Mouse (Mus musculus) midbrain, embryonic 16.5 days (tissue): ENCODE measurements at regions not wholly inside any gene's neighbourhood (a gene's known extent, or its start where the extent isn't known, plus 50 kb on each side); places are given as distances from the start of the nearest gene placed in this dataset.
"Not testable (repeated sequence)": the region's sequence is repeated elsewhere in the genome, so short reads cannot be mapped to it uniquely, and the experiment has no call there.

Experiments
- ATAC-seq: fragments of 200-750 bp; cut with Nextera tagmentation; 2 replicates; pipeline ENCODE4 v1.8.0; 2017; ENCODE audit warnings: moderate TSS enrichment
- H3K27ac ChIP-seq: fragments of 300-500 bp; sonication (generic); 2 replicates; pipeline ENCODE4 v1.5.1; 2014; ENCODE audit warnings: mild to moderate bottlenecking, low read length, mixed read lengths
- H3K27me3 ChIP-seq: fragments of 300-500 bp; sonication (generic); 2 replicates; pipeline ENCODE4 v1.6.1; 2014; ENCODE audit warnings: low read depth, low read length, mixed read lengths; ENCODE audit not compliant: control insufficient read depth, insufficient read depth
- H3K36me3 ChIP-seq: fragments of 300-500 bp; sonication (generic); 2 replicates; pipeline ENCODE4 v1.6.1; 2014; ENCODE audit warnings: mild to moderate bottlenecking, low read length, moderate library complexity, mixed read lengths; ENCODE audit not compliant: control insufficient read depth, insufficient read depth
- H3K4me1 ChIP-seq: fragments of 300-500 bp; sonication (generic); 2 replicates; pipeline ENCODE4 v1.6.1; 2014; ENCODE audit warnings: mild to moderate bottlenecking, low read length, mixed read lengths; ENCODE audit not compliant: control insufficient read depth, insufficient read depth
- H3K4me2 ChIP-seq: fragments of 300-500 bp; sonication (generic); 2 replicates; pipeline ENCODE4 v1.6.1; 2014; ENCODE audit warnings: mild to moderate bottlenecking, low read length, mixed read lengths
- H3K4me3 ChIP-seq: fragments of 300-500 bp; sonication (generic); 2 replicates; pipeline ENCODE4 v1.5.1; 2014; ENCODE audit warnings: low read depth, mild to moderate bottlenecking, low read length, moderate library complexity, mixed read lengths
- H3K9ac ChIP-seq: fragments of 300-500 bp; sonication (generic); 2 replicates; pipeline ENCODE4 v1.6.1; 2014; ENCODE audit warnings: low read depth, low read length, mixed read lengths
- H3K9me3 ChIP-seq: fragments of 300-500 bp; sonication (generic); replicated peaks from 2 replicates; pipeline ENCODE4 v1.6.1; 2014; ENCODE audit warnings: mild to moderate bottlenecking, low read length, mixed read lengths; ENCODE audit not compliant: control insufficient read depth, poor library complexity, severe bottlenecking
- WGBS: fragments of 180-500 bp; shearing (Covaris S2); extraction: QIAGEN DNeasy Blood & Tissue Kit; methylation state at CpG from one replicate; pipeline ENCODE4 v1.1.7; 2014; 5-methylcytosine and 5-hydroxymethylcytosine counted together

DNA sequence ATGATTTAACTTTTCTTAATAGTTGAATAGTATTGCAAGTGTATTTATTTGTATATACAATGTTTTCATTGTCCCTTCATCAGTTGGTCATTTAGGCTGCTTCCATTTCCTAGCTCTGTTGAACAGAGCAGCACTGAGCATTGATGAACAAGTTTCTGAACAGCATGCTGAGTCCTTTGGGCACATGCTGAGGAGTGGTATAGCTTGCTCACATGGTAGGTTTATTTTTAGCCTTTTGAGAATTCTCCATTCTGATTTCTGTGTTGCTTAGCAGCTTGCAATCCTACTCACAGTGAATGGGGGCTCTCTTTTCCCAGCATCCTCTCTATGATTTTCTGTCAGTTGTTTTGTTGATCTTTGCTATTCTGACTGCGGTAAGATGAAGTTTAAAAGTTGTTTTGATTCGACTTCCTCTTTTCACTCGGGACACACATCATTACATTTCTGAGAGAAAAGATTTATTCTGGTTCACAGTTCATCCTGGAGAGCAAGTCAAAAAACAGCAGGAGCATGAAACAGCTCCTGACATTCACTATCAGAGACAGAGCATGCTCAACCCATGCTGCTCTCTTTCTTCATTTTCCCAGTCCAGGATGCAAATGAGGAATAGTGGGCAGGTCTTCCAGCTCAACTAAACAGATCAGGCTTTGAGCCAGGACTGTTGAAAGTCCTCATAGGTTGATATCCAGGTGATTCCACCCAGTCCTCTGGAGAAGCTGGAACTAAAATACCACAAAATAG is 413.1 kb downstream of the Gm37988 start:
- WGBS: 42% methylated on average over 3 of the region's 3 CpGs
- no peak overlapping the region for H3K4me2 ChIP-seq
- H3K27me3 ChIP-seq: no peaks in the 10 kb centered on the region
- H3K4me3 ChIP-seq: no peak overlapping the region
- ATAC-seq: peak; percentile 84
- H3K4me1 ChIP-seq: no peaks in the 10 kb centered on the region
- no peak overlapping the region for H3K9ac ChIP-seq
- H3K27ac ChIP-seq: no peak overlapping the region
- H3K36me3 ChIP-seq: no peaks in the 10 kb centered on the region
- H3K9me3 ChIP-seq: no peaks in the 10 kb centered on the region

GRCm38 (mm10) chr1:5227866-5228265 is 420.2 kb downstream of the Gm37988 start:
- H3K27me3 ChIP-seq: no peaks in the 10 kb centered on the region

DNA sequence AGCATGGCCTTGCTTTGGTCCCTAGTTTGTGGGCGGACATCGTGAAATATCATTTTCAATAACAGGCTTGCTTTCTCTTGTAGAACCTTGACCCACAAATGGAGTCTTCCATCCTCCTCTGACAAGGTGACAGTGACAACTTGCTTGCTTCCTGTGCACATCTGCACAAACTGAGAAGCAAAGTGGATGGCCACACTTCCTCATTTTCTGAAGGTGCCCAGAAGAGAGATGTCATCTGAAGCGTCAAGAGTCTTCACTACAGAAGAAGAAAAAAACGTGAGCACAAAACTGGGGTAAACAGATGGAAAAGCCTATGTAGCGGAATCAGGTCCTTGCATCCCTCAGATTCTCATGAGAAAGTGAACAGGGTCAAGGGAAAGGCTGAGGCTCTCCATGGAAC is 423.5 kb downstream of the Gm37988 start:
- no peak overlapping the region for H3K4me2 ChIP-seq
- 89% methylated on average over 5 of the region's 5 CpGs for WGBS
- no peak overlapping the region for H3K27ac ChIP-seq
- H3K4me1 ChIP-seq: peaks cover 4% of the 10 kb centered on the region; the same call in 1 of the 2 replicates
- no peaks in the 10 kb centered on the region for H3K9me3 ChIP-seq
- no peaks in the 10 kb centered on the region for H3K27me3 ChIP-seq
- ATAC-seq: no peak
- no peak overlapping the region for H3K4me3 ChIP-seq
- H3K9ac ChIP-seq: no peak overlapping the region
- no peaks in the 10 kb centered on the region for H3K36me3 ChIP-seq

More at GRCm38 (mm10) chr1:5227866-5228265, 420.2 kb downstream of the Gm37988 start:
- Histone ChIP-seq H3K36me3 (no peaks in the 10 kb centered on the region), H3K27ac (no peak overlapping the region), H3K9me3 (no peaks in the 10 kb centered on the region), H3K4me3 (no peak overlapping the region), H3K4me1 (no peaks in the 10 kb centered on the region), H3K9ac (no peak overlapping the region), H3K4me2 (no peak overlapping the region)
- no peak for ATAC-seq
- WGBS: 13% methylated on average over 6 of the region's 6 CpGs

GRCm38 (mm10) chr1:5231961-5232846 is 424.5 kb downstream of the Gm37988 start:
- no peaks in the 10 kb centered on the region for H3K27me3 ChIP-seq
- no peaks in the 10 kb centered on the region for H3K36me3 ChIP-seq
- no peak overlapping the region for H3K9ac ChIP-seq
- no peak overlapping the region for H3K4me3 ChIP-seq
- ATAC-seq: peak; percentile 26; the same call in 1 of the 2 replicates
- H3K9me3 ChIP-seq: no peaks in the 10 kb centered on the region; the same call in 1 of the 2 replicates
- H3K4me2 ChIP-seq: no peak overlapping the region
- H3K4me1 ChIP-seq: peaks cover 4% of the 10 kb centered on the region; the same call in 1 of the 2 replicates
- WGBS: 14% methylated on average over 4 of the region's 4 CpGs
- no peak overlapping the region for H3K27ac ChIP-seq

DNA sequence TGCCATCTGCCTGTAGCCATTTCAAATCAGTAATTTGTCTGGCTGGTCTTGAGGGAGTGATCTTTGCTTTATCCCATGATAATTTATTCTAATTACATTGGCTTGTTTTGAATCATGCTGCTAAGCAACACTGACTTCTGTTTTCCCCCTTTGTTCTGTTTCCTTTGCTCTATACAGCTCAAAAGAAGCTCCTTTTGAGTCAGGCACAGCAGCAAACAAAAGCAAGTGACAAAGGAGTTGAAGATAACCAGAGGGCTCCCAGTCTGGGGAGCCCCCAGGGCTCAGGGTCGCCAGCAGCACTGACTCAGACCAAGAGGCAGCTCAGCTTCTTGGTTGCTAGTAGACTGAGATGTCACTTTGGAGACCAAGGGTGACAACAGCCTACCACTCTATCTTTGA is 425.2 kb downstream of the Gm37988 start:
- WGBS: 3% methylated on average over 1 of the region's 1 CpGs
- peak; percentile 83 for ATAC-seq
- Histone ChIP-seq H3K4me3 (no peak overlapping the region), H3K9ac (no peak overlapping the region), H3K27ac (no peak overlapping the region), H3K9me3 (no peaks in the 10 kb centered on the region; the same call in 1 of the 2 replicates), H3K4me2 (no peak overlapping the region), H3K27me3 (no peaks in the 10 kb centered on the region), H3K4me1 (peaks cover 4% of the 10 kb centered on the region; the same call in 1 of the 2 replicates), H3K36me3 (no peaks in the 10 kb centered on the region)

DNA sequence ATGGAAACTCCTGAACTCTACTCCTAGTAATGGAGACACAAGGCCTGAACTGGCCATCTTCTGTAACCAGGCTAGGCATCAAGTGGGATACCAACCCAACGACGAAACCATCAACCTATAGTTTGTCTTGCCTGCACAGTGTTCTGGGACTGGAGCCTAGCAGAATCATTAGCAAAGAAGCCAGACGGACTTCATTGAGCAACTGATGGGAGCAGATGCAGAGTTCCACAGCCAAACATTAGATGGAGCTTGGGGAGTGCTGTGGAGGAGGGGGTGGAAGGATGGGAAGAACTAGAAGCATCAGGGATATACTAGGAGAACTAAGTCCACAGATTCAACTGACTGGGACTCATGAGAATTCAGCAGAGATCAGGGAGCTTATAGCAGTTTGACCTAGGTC is 435.5 kb downstream of the Gm37988 start:
- 91% methylated on average over 3 of the region's 3 CpGs for WGBS
- Histone ChIP-seq H3K27me3 (no peaks in the 10 kb centered on the region), H3K27ac (no peak overlapping the region), H3K4me3 (no peak overlapping the region), H3K9me3 (no peaks in the 10 kb centered on the region), H3K4me2 (no peak overlapping the region), H3K4me1 (no peaks in the 10 kb centered on the region), H3K9ac (no peak overlapping the region), H3K36me3 (no peaks in the 10 kb centered on the region)
- no peak for ATAC-seq

- H3K27me3 ChIP-seq, H3K27ac ChIP-seq, H3K36me3 ChIP-seq, H3K4me1 ChIP-seq, H3K4me3 ChIP-seq, ATAC-seq, H3K4me2 ChIP-seq, H3K9me3 ChIP-seq, H3K9ac ChIP-seq: not testable (repeated sequence)
- 59% methylated on average over 6 of the region's 6 CpGs for WGBS
These were observed 453.2 kb downstream of the Gm37988 start for GRCm38 (mm10) chr1:5260874-5261273.

- H3K27me3 ChIP-seq, H3K9me3 ChIP-seq, H3K4me1 ChIP-seq, H3K36me3 ChIP-seq, ATAC-seq, H3K27ac ChIP-seq, H3K4me3 ChIP-seq, H3K9ac ChIP-seq, H3K4me2 ChIP-seq: not testable (repeated sequence)
- 34% methylated on average over 2 of the region's 2 CpGs for WGBS
These were observed 453.6 kb downstream of the Gm37988 start for GRCm38 (mm10) chr1:5261297-5261696.

DNA sequence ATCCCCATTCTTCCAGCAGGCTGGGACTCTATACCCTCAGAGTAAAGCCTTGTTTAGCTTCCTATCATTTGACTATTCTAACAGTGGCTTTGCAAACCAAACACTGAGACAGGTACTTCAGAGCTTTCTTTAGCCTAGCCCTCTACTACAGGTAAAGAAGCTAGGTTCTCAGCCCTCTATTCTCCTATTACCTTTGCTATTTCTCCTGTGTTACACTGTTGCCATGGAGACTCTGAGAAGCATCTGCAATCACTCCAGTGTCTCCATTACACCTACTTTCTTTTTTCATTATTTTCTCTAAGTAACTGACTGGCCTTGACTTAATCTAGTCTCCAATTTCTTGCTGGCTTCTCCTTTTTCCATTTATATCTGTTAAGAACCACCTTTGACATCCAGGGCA is 466.2 kb downstream of the Gm37988 start:
- H3K9ac ChIP-seq: no peak overlapping the region
- H3K36me3 ChIP-seq: no peaks in the 10 kb centered on the region
- H3K4me2 ChIP-seq: no peak overlapping the region
- H3K27ac ChIP-seq: no peak overlapping the region
- no peaks in the 10 kb centered on the region for H3K27me3 ChIP-seq
- no peaks in the 10 kb centered on the region for H3K9me3 ChIP-seq
- no peaks in the 10 kb centered on the region for H3K4me1 ChIP-seq
- no peak overlapping the region for H3K4me3 ChIP-seq
- peak; percentile 78 for ATAC-seq
